8 mouse cellular contexts compared by ENCODE assay signal in the genomic region with DNA sequence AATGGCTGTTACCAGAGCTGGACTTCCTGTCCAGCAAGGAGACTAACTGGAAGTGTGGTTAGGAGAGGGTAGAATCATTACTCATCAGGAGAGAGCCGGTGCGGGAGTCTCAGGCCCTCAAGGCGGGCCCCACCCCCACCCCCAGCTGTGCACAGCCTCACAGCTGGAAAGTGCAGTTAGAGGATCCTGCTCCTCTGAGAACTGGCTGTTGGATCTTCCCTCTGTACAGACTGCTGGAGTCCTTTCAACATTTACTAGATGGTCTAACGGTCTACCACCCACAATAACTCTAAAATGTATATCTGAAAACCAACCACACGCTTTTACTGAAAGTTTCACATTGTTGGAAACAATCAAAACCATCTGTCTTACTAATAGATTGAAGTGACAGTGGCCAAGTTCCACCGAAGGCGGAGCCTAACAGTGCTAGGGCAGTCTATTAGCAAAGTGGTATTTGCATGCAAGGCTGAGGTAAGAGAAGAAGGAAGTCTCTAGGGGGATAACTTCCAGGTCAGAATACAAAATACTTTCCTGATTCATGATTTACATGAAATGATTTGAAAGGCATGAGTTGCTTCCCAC.
DNase-seq lines count a peak whose midpoint lies in the region; ATAC-seq lines count a peak whose summit lies in the region.

No protein-coding gene starts in this region.

- H3K9ac ChIP-seq in liver, embryonic 12.5 days, result no peak overlapping the region

- no peak overlapping the region for H3K27ac ChIP-seq in liver, embryonic 12.5 days

- DNase-seq in liver, result peak; percentile 34
- DNase-seq in NIH3T3 (ENCODE audit: low read depth), result peak; percentile 91
- peak; percentile 52 for DNase-seq in gastrocnemius, postnatal 14 days
- peak; percentile 67 for DNase-seq in lung, postnatal 36 days
- DNase-seq in T-cell, adult 2 months (ENCODE audit: low spot score), result no peak
- DNase-seq in left cerebral cortex, adult 18-20 months (ENCODE audit: low spot score in 2 of 2), result no peak
- DNase-seq in frontal cortex, postnatal 25 days (ENCODE audit: low spot score in 2 of 2), result no peak

- 18% methylated on average over 7 of the region's 7 CpGs for WGBS in liver, embryonic 12.5 days (ENCODE audit: insufficient replicate concordance)

- H3K9me3 ChIP-seq in liver, embryonic 12.5 days (replicated peaks), result no peaks in the 10 kb centered on the region

- H3K4me1 ChIP-seq in liver, embryonic 12.5 days, result peaks cover 9% of the 10 kb centered on the region

- H3K36me3 ChIP-seq in liver, embryonic 12.5 days, result no peaks in the 10 kb centered on the region

- ATAC-seq in liver, embryonic 12.5 days, result no peak

- H3K4me3 ChIP-seq in liver, embryonic 12.5 days, result no peak overlapping the region

- no peak overlapping the region for H3K4me2 ChIP-seq in liver, embryonic 12.5 days

- H3K27me3 ChIP-seq in liver, embryonic 12.5 days (replicated peaks), result no peaks in the 10 kb centered on the region

- intact Hi-C loops in gastrocnemius, postnatal 14 days (cut with DNase I; ENCODE audit: low total_unique reads), result no loop called here

Comparison
In these comparisons a context has a peak if more than half of its experiments do, and no peak if none do; other contexts are left out.
1. DNase-seq: peak in liver (single experiment), NIH3T3 (single experiment), gastrocnemius, postnatal 14 days (single experiment) and lung, postnatal 36 days (single experiment); none in T-cell, adult 2 months (single experiment), left cerebral cortex, adult 18-20 months (0 of 2) and frontal cortex, postnatal 25 days (0 of 2).